Mouse (Mus musculus) naive thymus-derived CD4-positive, alpha-beta T cell, adult 2 months (primary cell): Measurements from ENCODE around the gene Uba2.
"Not testable (repeated sequence)": the region's sequence is repeated elsewhere in the genome, so short reads cannot be mapped to it uniquely, and the experiment has no call there.

Experiments used
- DNase-seq: peaks from one replicate; pipeline ENCODE4 v3.0.0-alpha.2; 2011; ENCODE audit warnings: low read depth

The Uba2 gene

DNA sequence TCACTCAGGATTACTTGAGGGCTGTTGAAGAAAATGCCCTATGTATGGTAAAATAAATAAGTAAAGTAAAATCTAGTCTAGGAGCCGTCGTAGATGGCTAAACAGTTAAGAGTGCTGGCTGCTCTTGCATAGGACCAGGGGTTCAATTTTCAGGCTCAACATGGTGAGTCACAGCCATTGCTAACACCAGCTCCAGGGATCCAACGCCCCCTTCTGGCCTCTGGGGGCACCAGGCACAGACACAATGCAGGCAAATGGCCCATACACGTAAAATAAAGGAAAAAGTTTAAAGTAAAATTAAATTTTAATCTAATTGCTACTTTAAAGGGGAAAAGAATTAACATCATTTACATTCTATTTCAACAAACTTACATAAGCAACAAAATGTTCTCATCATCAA is 2.5 kb downstream of the Uba2 start:
- peak; percentile 49 for DNase-seq

GRCm38 (mm10) chr7:34165999-34166398 is 3.4 kb downstream of the Uba2 start:
- DNase-seq = no peak

- no peak for DNase-seq
Measured at GRCm38 (mm10) chr7:34164671-34165070, 4.7 kb downstream of the Uba2 start.

- DNase-seq = no peak
Measured at GRCm38 (mm10) chr7:34159167-34159566, 10.2 kb downstream of the Uba2 start.

DNA sequence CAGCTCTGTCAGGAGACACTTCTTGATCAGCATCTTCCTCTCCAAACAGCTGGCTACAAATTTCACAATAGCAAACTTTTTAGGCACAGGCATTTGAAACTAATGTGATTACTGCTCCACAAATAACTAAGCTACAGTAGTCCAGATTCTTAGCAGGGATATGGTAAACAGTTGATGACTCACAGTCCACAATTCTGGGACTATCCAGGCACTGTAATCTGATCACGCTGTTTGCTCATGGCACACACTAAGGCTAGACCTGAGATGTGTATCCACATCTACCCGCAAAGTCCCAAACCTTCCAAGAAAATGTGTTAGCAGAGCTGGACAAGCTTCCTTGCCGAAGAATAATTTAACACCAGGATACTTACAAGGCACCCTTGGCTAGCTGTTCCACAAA is 11.4 kb downstream of the Uba2 start:
- no peak for DNase-seq

DNA sequence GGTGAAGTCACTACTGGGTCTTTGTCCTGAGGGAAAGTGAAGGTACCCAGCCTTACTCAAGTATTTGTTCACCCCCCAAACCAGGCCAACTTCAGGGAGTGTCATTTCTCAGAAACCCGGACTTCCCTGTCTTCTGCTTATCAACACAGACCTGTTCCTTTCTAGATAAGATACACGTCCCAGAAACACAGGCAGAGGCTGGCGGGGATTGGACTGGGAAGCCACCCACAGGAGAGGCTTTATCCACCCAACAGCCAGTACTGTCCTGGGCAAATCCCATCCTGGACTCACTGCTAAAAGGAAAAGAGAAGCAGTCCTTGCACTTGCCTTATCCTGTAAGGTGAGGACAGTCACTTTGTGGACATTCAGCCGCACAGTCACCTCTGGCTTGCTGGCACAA is 22.2 kb downstream of the Uba2 start:
- no peak for DNase-seq

GRCm38 (mm10) chr7:34141123-34141522 is 28.3 kb downstream of the Uba2 start:
- DNase-seq = no peak

DNA sequence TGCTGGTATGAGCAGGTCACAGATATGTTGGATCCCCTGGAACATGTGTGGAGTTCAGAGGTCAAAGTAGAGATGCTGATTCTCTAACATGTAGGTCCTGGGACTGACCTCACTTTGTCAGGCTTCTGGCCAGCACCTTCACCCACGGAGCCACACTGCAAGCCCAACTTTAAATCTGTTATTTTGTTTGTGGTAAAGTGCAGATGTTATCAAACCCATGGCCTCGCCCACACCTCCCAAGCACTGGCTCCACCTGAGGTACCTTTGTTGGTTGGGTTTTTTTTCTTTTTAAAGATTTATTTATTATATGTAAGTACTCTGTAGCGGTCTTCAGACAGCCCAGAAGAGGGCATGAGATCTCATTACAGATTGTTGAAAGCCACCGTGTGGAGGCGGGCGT is 29.9 kb downstream of the Uba2 start:
- no peak for DNase-seq

DNA sequence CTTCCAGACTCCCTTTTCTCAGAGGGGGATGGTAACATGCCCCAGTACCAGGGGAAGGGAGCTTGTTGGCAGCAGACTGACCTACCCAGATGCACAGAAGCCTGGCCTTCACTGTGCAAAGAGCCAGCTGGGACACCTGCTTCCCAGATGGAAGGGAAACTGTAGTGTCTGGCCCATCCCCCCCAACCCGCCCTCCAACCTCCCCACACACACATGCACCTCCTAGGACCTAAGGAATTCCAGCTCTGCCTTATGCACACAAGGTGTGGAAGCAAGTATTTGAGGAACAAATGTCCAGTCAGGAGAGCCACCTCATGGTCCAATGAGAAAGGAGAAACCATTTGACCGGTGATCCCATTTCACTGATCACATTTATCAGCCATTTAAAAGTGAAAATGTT is 35.1 kb downstream of the Uba2 start:
- DNase-seq = no peak

- DNase-seq = no peak
Measured at GRCm38 (mm10) chr7:34133117-34133762, 36.2 kb downstream of the Uba2 start, which contains the start of gene Wtip. TSS of gene Wtip (minus strand) at chr7:34133268.

- no peak for DNase-seq
Measured at GRCm38 (mm10) chr7:34132355-34133079, 36.9 kb downstream of the Uba2 start.

GRCm38 (mm10) chr7:34131959-34132354 is 37.4 kb downstream of the Uba2 start:
- DNase-seq = no peak

DNA sequence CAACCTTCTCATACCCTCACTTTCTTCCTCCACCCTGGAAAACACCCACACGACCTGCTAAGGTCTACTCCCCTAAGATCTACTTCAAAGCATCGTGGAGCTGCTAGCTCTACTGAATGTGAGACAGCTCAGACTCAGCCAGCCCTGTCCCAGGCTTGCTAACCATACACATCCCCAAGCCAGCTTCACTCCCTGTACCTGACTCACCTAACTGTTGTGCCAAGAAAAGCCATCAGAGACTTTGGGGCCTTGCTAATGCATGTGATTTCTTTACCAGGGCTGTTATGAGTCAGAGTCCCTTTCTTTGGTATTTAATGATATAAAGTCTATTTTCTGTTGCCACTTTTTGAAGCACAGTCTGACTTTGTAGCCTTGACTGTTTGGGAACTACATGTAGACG is 38.3 kb downstream of the Uba2 start:
- DNase-seq = no peak

DNA sequence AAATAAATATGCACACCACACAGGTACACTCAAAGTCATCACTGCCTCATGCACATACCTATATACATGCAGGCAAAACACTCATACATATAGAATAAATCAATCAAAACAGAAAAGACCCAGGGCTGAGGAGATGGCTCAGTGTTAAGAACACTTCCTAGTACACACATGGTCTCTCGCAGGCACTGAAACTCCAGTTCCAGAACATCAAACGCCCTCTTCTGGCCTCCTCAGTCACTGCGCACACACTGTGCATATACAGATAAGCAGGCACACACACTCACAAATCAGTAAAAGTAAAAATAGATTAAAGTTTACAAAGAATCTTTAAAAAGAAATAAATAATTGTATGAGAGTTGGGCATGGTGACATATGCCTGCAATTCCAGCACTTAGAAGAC is 43.1 kb downstream of the Uba2 start:
- DNase-seq = no peak

- no peak for DNase-seq
Measured at GRCm38 (mm10) chr7:34125346-34125745, 44.1 kb downstream of the Uba2 start.

DNA sequence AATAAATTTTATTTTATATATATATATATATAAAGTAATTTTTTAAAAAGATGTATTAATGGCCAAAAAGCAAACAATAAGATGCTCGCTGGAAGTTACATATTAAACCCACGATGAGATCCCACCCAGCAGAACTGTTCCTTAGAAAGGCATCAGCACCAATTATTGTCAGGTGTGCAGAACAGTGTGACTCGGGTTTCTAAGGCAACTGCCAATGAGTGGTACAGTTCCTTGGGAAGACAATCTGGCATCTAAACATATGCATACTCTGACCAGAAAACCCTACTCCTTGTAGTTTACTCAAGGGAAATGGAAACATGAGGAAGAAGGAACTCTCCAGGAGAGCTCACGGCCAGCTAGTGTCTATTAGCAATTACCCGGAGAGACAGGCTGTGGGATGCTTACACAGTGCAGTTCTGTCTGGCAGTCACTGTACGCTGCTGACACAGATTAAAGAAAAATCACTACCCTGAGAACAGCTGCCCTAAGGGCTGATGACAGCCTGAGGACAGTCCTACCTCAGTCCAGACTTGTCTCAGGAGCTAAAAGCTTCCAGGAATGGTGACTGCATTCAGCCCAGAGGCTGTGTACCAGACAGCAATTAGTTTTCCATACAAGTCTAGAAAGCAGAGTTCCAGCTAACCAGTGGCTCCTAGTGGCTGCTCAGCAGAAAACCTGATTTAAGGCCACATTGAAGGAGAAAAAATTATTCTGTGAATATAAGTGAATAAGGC is 46.2 kb downstream of the Uba2 start:
- no peak for DNase-seq

DNA sequence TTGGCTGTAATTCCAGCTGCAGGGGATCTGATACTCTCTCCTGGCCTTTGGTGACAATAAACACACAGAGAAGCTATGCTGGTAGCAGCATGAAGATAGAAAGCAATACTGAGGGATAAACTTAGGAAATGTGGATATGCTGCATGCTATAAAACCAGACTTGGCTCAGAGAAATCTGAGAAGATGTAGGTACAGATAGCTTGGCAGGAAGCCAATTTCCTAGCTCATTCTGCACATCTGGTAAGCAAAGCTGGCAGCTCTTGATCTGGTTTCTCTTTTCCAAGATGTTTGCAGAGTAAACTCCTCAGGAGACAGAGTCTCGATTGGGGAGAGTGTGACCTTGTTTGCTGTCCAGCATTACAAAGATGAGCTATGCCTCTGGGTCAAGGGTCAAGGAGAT is 48.8 kb downstream of the Uba2 start:
- DNase-seq = not testable (repeated sequence)

- no peak for DNase-seq
Measured at GRCm38 (mm10) chr7:34116601-34117000, 52.8 kb downstream of the Uba2 start.

- no peak for DNase-seq
Measured at GRCm38 (mm10) chr7:34109190-34109589, 60.2 kb downstream of the Uba2 start.

DNA sequence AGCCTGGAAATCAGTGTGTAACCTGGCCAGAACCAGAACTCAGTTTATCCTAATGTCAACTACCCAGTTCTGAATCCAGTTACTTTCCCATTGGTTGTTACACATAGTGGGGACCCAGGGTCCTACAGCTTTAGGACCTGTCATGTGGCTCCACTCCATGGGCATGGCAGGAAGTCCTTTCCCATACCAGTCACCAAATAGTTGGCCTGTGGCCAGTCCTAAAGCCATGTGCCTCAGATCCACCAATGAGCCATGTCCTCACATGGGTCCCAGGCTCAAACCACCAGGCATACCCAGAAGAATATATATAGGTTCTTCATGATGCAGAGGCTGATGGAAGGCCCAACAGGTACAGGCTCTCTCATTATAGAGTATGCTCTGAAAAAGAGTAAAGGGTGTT is 68.1 kb downstream of the Uba2 start:
- DNase-seq = no peak

GRCm38 (mm10) chr7:34100002-34100401 is 69.4 kb downstream of the Uba2 start:
- no peak for DNase-seq

- DNase-seq = no peak
Measured at GRCm38 (mm10) chr7:34094911-34095481, 74.4 kb downstream of the Uba2 start, which contains the start of gene Scgb1b30. TSS of gene Scgb1b30 (plus strand) at chr7:34095431.
